Mouse (Mus musculus): ENCODE results near the gene Lin37. TPM values are rescaled to one million over a fixed set of nuclear protein-coding genes. Genes with fewer than 3 reads are reported as not detected.

Gene Lin37
- 14.3 and 19.7 TPM in 2 replicates for polyA plus RNA-seq (2012; rRNA removed)

GRCm38 (mm10) chr7:30559443-30559954 is at the start of gene Lin37:
Gene Lin37 (minus strand): TSS chr7:30559838.

DNA sequence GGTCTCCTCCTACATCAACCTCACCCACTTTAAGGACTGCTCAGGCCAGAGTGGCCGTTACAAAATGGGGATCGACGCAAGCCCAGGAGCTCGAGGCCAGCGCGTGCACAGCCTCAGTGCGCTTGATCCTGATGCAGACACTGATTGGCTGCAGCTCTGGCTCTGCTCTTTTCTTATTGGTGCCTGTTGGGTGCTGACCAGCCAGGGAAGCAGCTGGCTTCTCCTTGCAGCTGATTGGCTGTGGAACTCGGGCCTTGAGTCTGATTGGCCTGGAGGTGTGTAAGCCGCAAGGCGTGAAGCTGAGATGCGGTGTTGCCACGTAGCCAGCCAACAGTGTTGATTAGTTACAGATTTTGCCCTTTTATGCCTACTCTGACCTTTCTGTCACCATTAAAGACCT is 39.1 kb upstream of the Lin37 start, which contains the start of gene Zbtb32:
Gene Zbtb32 (minus strand): TSS at position 124 of the 400 bp plus-strand sequence.

DNA sequence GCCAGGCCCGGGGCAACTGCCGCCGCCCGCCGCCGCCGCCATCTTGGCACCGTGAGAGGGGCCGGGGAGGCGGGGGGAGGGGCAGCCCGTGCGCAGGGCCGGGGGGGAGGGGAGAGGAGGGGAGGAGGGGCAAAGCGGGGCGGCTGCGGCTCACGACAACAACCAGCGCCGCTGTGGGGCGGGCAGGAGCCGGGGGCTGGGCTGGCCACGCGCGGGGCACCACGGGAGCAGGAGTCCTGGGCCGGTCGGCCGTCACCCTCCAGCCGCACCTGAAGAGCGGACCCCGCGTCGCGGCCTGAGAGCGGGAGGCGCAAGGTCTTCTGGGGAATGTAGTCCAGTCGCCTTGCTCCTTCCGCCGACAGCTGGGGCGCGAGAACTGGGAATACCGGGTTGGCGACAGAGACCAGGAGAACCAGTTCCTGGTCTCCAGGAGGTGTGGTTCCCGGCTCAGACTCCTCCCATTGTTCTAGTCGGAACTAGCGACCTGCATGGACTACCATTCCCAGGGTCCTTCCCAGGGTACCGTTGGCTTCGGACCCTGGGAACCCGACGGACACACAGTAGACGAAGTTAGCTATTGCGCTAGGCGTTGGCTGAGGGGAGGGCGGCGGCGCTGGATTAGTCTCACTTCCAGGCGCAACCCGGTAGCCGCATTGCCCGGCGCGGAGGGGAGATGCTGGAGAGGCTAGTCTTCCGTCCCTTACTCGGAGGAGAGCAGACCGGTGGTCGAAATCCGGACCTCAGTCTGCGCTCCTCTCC is 29.2 kb upstream of the Lin37 start, which contains the start of gene Kmt2b:
Gene Kmt2b (minus strand): TSS at position 51 of the 759 bp plus-strand sequence.

GRCm38 (mm10) chr7:30564970-30565571 is 5.4 kb upstream of the Lin37 start, which contains the start of gene Igflr1:
Gene Igflr1 (plus strand): TSS chr7:30565427.

GRCm38 (mm10) chr7:30563117-30563905 is 3.7 kb upstream of the Lin37 start, which contains the start of the genes U2af1l4, Gm49396 and Psenen:
Gene U2af1l4 (plus strand): TSS chr7:30563301.
Gene Gm49396 (plus strand): TSS chr7:30563344.
Gene Psenen (minus strand): TSS chr7:30563627.

DNA sequence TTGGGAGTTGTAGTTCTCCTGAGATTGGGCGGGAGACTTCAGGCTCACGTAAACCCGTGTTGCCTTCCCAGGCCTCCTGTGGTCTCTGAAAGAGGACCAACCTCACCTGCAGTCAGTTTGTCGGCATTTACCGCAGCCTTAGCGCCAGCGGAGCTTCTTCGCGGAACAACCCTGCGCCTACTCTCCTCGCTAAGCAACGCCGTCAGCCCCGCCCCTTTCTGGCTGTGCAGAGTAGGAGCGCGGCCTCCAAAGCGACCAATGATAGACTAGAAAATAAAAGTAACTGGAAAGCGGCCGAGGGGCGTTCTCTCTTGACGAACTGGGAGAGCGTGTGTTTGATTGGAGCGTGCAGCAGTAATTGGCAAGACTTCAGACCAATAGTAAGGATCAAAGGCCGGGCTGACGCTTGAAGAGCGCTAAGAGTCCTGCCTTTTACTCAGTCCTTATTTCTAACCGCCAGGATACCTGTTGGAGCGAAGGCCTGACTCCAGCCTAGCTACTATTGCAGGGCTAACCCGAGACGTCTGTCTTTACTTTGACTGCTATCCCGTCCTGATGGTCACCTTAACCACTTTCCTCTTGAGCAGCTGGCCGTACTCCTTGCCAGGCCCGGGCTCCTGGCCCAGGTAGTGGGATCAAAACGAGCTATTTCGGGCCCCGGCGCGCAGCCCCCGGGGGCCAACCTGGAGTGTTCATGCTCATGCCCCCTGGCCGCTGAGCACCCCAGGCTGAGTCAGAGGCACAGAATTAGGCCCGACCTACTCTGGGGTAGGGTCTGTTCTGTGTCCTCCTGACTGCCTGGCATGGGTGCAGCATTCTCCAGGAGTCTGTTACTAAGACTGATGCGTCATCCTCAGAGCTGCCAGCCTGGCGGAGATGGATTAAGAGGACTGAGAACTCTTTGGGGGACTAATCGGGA is 7.3 kb downstream of the Lin37 start, which contains the start of the genes Hspb6 and Proser3:
Gene Hspb6 (plus strand): TSS at position 77 of the 919 bp plus-strand sequence.
Gene Proser3 (minus strand): TSS at position 198 of the 919 bp plus-strand sequence.

DNA sequence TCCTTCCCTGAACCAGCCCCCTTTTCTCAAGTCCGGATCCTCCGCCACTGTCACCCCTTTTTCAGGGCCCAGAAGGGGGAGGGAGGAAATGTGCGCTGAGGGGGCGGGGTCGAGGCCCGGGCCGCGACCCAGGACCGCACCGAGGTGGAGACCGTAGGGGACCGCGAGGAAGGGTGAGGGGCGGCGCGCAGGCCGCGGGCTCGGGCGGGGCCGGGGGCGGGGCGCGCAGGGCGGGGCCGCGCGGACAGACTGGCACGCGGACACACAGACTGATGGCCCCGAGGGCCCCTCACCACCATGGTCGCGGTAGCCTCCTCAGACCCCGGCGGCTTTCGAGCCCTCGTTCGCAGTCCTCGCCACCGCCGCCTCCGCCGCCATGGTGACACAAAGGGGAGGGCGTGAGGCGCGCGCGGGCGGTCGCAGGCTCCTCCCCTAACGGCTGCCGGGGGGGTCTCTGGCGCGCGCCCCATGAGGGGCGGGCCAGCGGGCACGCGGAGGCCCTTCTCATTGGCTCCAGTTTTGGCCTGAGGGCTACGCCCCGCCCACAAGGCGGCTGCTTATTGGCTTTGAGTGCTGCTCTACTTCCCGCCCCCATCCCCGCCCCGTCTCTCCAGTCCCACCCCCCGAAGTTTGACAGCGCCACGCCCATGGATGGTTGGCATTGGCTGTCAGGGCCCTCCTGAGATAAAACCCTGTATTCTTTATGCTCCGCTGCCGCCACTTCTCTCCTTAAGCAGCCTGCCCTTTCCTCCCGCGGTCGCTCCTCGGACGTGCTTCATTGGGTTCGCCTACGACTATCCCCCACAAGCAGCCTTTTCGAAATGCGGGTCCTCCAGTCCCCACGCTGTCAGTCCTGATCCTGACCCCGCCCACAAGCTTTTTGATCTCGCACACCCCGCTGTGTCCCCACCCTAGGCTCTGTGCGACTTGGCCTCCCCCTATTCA is 24.7 kb downstream of the Lin37 start, which contains the start of gene Arhgap33:
Gene Arhgap33 (minus strand): TSS at position 428 of the 945 bp plus-strand sequence.

Other genes with a start within 250 kb of the Lin37 start
- gene Syne4, start 245.0 kb downstream of the Lin37 start, polyA plus RNA-seq (2012; rRNA removed): 17.5 and 30.2 TPM in 2 replicates
- gene E130208F15Rik, start 238.1 kb downstream of the Lin37 start, polyA plus RNA-seq (2012; rRNA removed): 0.36 and 0.42 TPM in 2 replicates
- 12.5 and 28.1 TPM in 2 replicates for gene Sdhaf1, start 235.9 kb downstream of the Lin37 start, polyA plus RNA-seq (2012; rRNA removed)
- gene Lrfn3, start 197.1 kb downstream of the Lin37 start, polyA plus RNA-seq (2012; rRNA removed): 14.6 and 17.1 TPM in 2 replicates
- gene Tyrobp, start 146.1 kb downstream of the Lin37 start, polyA plus RNA-seq (2012; rRNA removed): 38.9 and 55.7 TPM in 2 replicates
- gene Hcst, start 140.0 kb downstream of the Lin37 start, polyA plus RNA-seq (2012; rRNA removed): 3.8 and 16.6 TPM in 2 replicates
- gene Nfkbid, start 138.1 kb downstream of the Lin37 start, polyA plus RNA-seq (2012; rRNA removed): 2.3 and 3.7 TPM in 2 replicates
- gene Aplp1, start 114.3 kb downstream of the Lin37 start, polyA plus RNA-seq (2012; rRNA removed): 30.9 and 40.1 TPM in 2 replicates
- 0.42 and 2.0 TPM in 2 replicates for gene Kirrel2, start 102.1 kb downstream of the Lin37 start, polyA plus RNA-seq (2012; rRNA removed)
- gene Nphs1, start 101.5 kb downstream of the Lin37 start, polyA plus RNA-seq (2012; rRNA removed): 0.12 and 0.32 TPM in 2 replicates
- gene Prodh2, start 66.2 kb downstream of the Lin37 start, polyA plus RNA-seq (2012; rRNA removed): 0.15 TPM in 1 of 2 replicates, not detected in the other
- gene Arhgap33, start 24.8 kb downstream of the Lin37 start, polyA plus RNA-seq (2012; rRNA removed): 4.7 and 6.1 TPM in 2 replicates
- 129 and 132 TPM in 2 replicates for gene Hspb6, start 7.7 kb downstream of the Lin37 start, polyA plus RNA-seq (2012; rRNA removed)
- gene Proser3, start 7.5 kb downstream of the Lin37 start, polyA plus RNA-seq (2012; rRNA removed): 3.4 and 3.9 TPM in 2 replicates
- 32.7 and 35.6 TPM in 2 replicates for gene U2af1l4, start 3.5 kb upstream of the Lin37 start, polyA plus RNA-seq (2012; rRNA removed)
- gene Gm49396, start 3.5 kb upstream of the Lin37 start, polyA plus RNA-seq (2012; rRNA removed): 0.66 and 0.85 TPM in 2 replicates
- gene Psenen, start 3.8 kb upstream of the Lin37 start, polyA plus RNA-seq (2012; rRNA removed): 70.1 and 76.5 TPM in 2 replicates
- 4.5 and 5.3 TPM in 2 replicates for gene Igflr1, start 5.6 kb upstream of the Lin37 start, polyA plus RNA-seq (2012; rRNA removed)
- gene Kmt2b, start 28.9 kb upstream of the Lin37 start, polyA plus RNA-seq (2012; rRNA removed): 17.8 and 24.6 TPM in 2 replicates
- gene Zbtb32, start 39.1 kb upstream of the Lin37 start, polyA plus RNA-seq (2012; rRNA removed): 3.6 and 4.9 TPM in 2 replicates
- 4.0 TPM in 2 replicates for gene Upk1a, start 53.0 kb upstream of the Lin37 start, polyA plus RNA-seq (2012; rRNA removed)
- 263 and 306 TPM in 2 replicates for gene Cox6b1, start 66.3 kb upstream of the Lin37 start, polyA plus RNA-seq (2012; rRNA removed)
- not detected in 2 replicates for gene Etv2, start 76.0 kb upstream of the Lin37 start, polyA plus RNA-seq (2012; rRNA removed)
- 42.7 and 58.2 TPM in 2 replicates for gene Rbm42, start 90.5 kb upstream of the Lin37 start, polyA plus RNA-seq (2012; rRNA removed)
- 2.2 and 4.0 TPM in 2 replicates for gene Haus5, start 105.2 kb upstream of the Lin37 start, polyA plus RNA-seq (2012; rRNA removed)
- not detected in 2 replicates for gene Pmis2, start 111.8 kb upstream of the Lin37 start, polyA plus RNA-seq (2012; rRNA removed)
- 18.8 and 40.8 TPM in 2 replicates for gene 2200002J24Rik, start 139.1 kb upstream of the Lin37 start, polyA plus RNA-seq (2012; rRNA removed)
- gene Atp4a, start 152.4 kb upstream of the Lin37 start, polyA plus RNA-seq (2012; rRNA removed): 1,538 and 2,919 TPM in 2 replicates
- 111 and 145 TPM in 2 replicates for gene Tmem147, start 169.7 kb upstream of the Lin37 start, polyA plus RNA-seq (2012; rRNA removed)
- gene Gapdhs, start 183.8 kb upstream of the Lin37 start, polyA plus RNA-seq (2012; rRNA removed): not detected in 2 replicates
- 94.0 and 112 TPM in 2 replicates for gene Sbsn, start 191.6 kb upstream of the Lin37 start, polyA plus RNA-seq (2012; rRNA removed)
- gene Dmkn, start 203.9 kb upstream of the Lin37 start, polyA plus RNA-seq (2012; rRNA removed): 1,147 and 1,166 TPM in 2 replicates
- 362 and 714 TPM in 2 replicates for gene Krtdap, start 228.1 kb upstream of the Lin37 start, polyA plus RNA-seq (2012; rRNA removed)

Data from stomach, adult 2 months (tissue).